Mouse (Mus musculus) limb, embryonic 11.5 days (tissue): ENCODE measurements around the gene Pxn. TPM values are rescaled to one million over a fixed set of nuclear protein-coding genes. Genes with fewer than 3 reads are reported as not detected.
A peak's percentile ranks its signal among the peaks of the same experiment; 100 is the strongest.

Experiments used
- ATAC-seq: fragments of 200-750 bp; cut with Nextera tagmentation; 2 replicates; pipeline ENCODE4 v1.8.0; 2017; ENCODE audit warnings: low read depth; ENCODE audit not compliant: insufficient number of reproducible peaks, low FRiP score, low TSS enrichment
- DNase-seq: peaks from one replicate; pipeline ENCODE4 v3.0.0-alpha.2; 2015; ENCODE audit warnings: low spot score
- H3K27ac ChIP-seq: fragments of 300-500 bp; sonication (generic); replicated peaks from 2 replicates; pipeline ENCODE4 v1.5.1; 2014; ENCODE audit warnings: low read depth, mild to moderate bottlenecking, low read length
- H3K27me3 ChIP-seq: fragments of 300-500 bp; sonication (generic); 2 replicates; pipeline ENCODE4 v1.6.1; 2014; ENCODE audit warnings: mild to moderate bottlenecking, low read length, mixed read lengths; ENCODE audit not compliant: control insufficient read depth, insufficient read depth
- H3K36me3 ChIP-seq: fragments of 300-500 bp; sonication (generic); 2 replicates; pipeline ENCODE4 v1.6.1; 2014; ENCODE audit warnings: mild to moderate bottlenecking, low read length, moderate library complexity, mixed read lengths; ENCODE audit not compliant: control insufficient read depth, insufficient read depth
- H3K4me1 ChIP-seq: fragments of 300-500 bp; sonication (generic); 2 replicates; pipeline ENCODE4 v1.6.1; 2014; ENCODE audit warnings: low read length, mixed read lengths; ENCODE audit not compliant: control insufficient read depth, insufficient read depth
- H3K4me2 ChIP-seq: fragments of 300-500 bp; sonication (generic); 2 replicates; pipeline ENCODE4 v1.6.1; 2014; ENCODE audit warnings: low read depth, mild to moderate bottlenecking, moderate library complexity; ENCODE audit not compliant: severe bottlenecking
- H3K4me3 ChIP-seq: fragments of 300-500 bp; sonication (generic); 2 replicates; pipeline ENCODE4 v1.5.1; 2014; ENCODE audit warnings: low read depth, low read length
- H3K9ac ChIP-seq: fragments of 300-500 bp; sonication (generic); 2 replicates; pipeline ENCODE4 v1.6.1; 2014; ENCODE audit warnings: mild to moderate bottlenecking, low read length
- H3K9me3 ChIP-seq: fragments of 300-500 bp; sonication (generic); 2 replicates; pipeline ENCODE4 v1.6.1; 2016; ENCODE audit warnings: low read length; ENCODE audit not compliant: control insufficient read depth
- WGBS: fragments of 180-500 bp; shearing (Covaris S2); extraction: QIAGEN DNeasy Blood & Tissue Kit; methylation state at CpG from one replicate; pipeline ENCODE4 v1.1.7; 2014; 5-methylcytosine and 5-hydroxymethylcytosine counted together
- polyA plus RNA-seq: library from polyadenylated mRNA; unstranded; fragments of >200 nt; fragmentation: Nextera tagmentation; extraction: Ambion mirVana; gene quantifications from 2 replicates; pipeline ENCODE4 v1.2.1, GENCODE M21; 2014

Gene Pxn
- polyA plus RNA-seq, 1 experiment from 2014 or later: 17.7 TPM

- no peak for ATAC-seq
These were observed 2.9 kb downstream of the Pxn start for GRCm38 (mm10) chr5:115509321-115509761.

GRCm38 (mm10) chr5:115509790-115510689 lies 3.6 kb downstream of the Pxn start:
- no peaks in the 10 kb centered on the region for H3K27me3 ChIP-seq
- no peak overlapping the region; the same call in 1 of the 2 replicates for H3K4me2 ChIP-seq
- DNase-seq (no peak), ATAC-seq (no peak)
- peaks cover 32% of the 10 kb centered on the region for H3K4me1 ChIP-seq
- no peaks in the 10 kb centered on the region for H3K36me3 ChIP-seq
- 78% methylated on average over 15 of the region's 15 CpGs for WGBS
- no peaks in the 10 kb centered on the region for H3K9me3 ChIP-seq
- no peak overlapping the region for H3K4me3 ChIP-seq
- H3K27ac ChIP-seq: peak overlapping the region; percentile 37
- no peak overlapping the region for H3K9ac ChIP-seq

More at GRCm38 (mm10) chr5:115509321-115509761, 2.9 kb downstream of the Pxn start:
- no peaks in the 10 kb centered on the region for H3K9me3 ChIP-seq
- no peak for DNase-seq
- no peak overlapping the region for H3K4me3 ChIP-seq
- H3K27ac ChIP-seq: peak overlapping the region; percentile 37
- no peak overlapping the region; the same call in 1 of the 2 replicates for H3K4me2 ChIP-seq
- 56% methylated on average over 15 of the region's 15 CpGs for WGBS
- H3K27me3 ChIP-seq: no peaks in the 10 kb centered on the region
- H3K4me1 ChIP-seq: peaks cover 25% of the 10 kb centered on the region
- H3K36me3 ChIP-seq: no peaks in the 10 kb centered on the region
- no peak overlapping the region for H3K9ac ChIP-seq

- Histone ChIP-seq H3K4me3 (no peak overlapping the region), H3K36me3 (no peaks in the 10 kb centered on the region), H3K9me3 (no peaks in the 10 kb centered on the region), H3K4me2 (no peak overlapping the region), H3K27me3 (no peaks in the 10 kb centered on the region), H3K4me1 (peaks cover 34% of the 10 kb centered on the region), H3K9ac (no peak overlapping the region), H3K27ac (no peak overlapping the region)
- no peak for ATAC-seq
- 95% methylated on average over 7 of the region's 7 CpGs for WGBS
- no peak for DNase-seq
These were observed 5.9 kb downstream of the Pxn start for GRCm38 (mm10) chr5:115512375-115512774.

GRCm38 (mm10) chr5:115513246-115513645 lies 6.8 kb downstream of the Pxn start:
- ATAC-seq (no peak), DNase-seq (no peak)
- H3K4me2 ChIP-seq: no peak overlapping the region
- no peaks in the 10 kb centered on the region for H3K27me3 ChIP-seq
- H3K9me3 ChIP-seq: no peaks in the 10 kb centered on the region
- peaks cover 25% of the 10 kb centered on the region for H3K4me1 ChIP-seq
- no peak overlapping the region for H3K4me3 ChIP-seq
- H3K9ac ChIP-seq: no peak overlapping the region
- no peaks in the 10 kb centered on the region for H3K36me3 ChIP-seq
- WGBS: 97% methylated on average over 14 of the region's 14 CpGs
- H3K27ac ChIP-seq: no peak overlapping the region

- Histone ChIP-seq H3K4me1 (peaks cover 21% of the 10 kb centered on the region), H3K4me2 (no peak overlapping the region), H3K27me3 (no peaks in the 10 kb centered on the region), H3K27ac (no peak overlapping the region), H3K9ac (no peak overlapping the region), H3K4me3 (no peak overlapping the region), H3K9me3 (no peaks in the 10 kb centered on the region), H3K36me3 (no peaks in the 10 kb centered on the region)
- no peak for ATAC-seq
- DNase-seq: no peak
- 94% methylated on average over 16 of the region's 16 CpGs for WGBS
These were observed 7.2 kb downstream of the Pxn start for GRCm38 (mm10) chr5:115513721-115514120.

GRCm38 (mm10) chr5:115514346-115514745 lies 7.9 kb downstream of the Pxn start:
- WGBS: 79% methylated on average over 6 of the region's 6 CpGs
- ATAC-seq (no peak), DNase-seq (no peak)
- Histone ChIP-seq H3K27me3 (no peaks in the 10 kb centered on the region), H3K27ac (peak overlapping the region; percentile 76), H3K4me2 (no peak overlapping the region), H3K9me3 (no peaks in the 10 kb centered on the region), H3K36me3 (no peaks in the 10 kb centered on the region), H3K9ac (no peak overlapping the region), H3K4me3 (no peak overlapping the region), H3K4me1 (peaks cover 17% of the 10 kb centered on the region)

GRCm38 (mm10) chr5:115514896-115515587 lies 8.6 kb downstream of the Pxn start:
- no peak overlapping the region for H3K4me3 ChIP-seq
- H3K9me3 ChIP-seq: no peaks in the 10 kb centered on the region
- H3K27ac ChIP-seq: peak overlapping the region; percentile 76
- no peak overlapping the region for H3K9ac ChIP-seq
- no peaks in the 10 kb centered on the region for H3K27me3 ChIP-seq
- WGBS: 37% methylated on average over 20 of the region's 20 CpGs
- H3K4me2 ChIP-seq: peak overlapping the region; percentile 0; the same call in 1 of the 2 replicates
- H3K4me1 ChIP-seq: peaks cover 19% of the 10 kb centered on the region
- DNase-seq: no peak
- H3K36me3 ChIP-seq: no peaks in the 10 kb centered on the region
- peak; percentile 76 for ATAC-seq

- ATAC-seq: no peak
- peak overlapping the region; percentile 39; the same call in 1 of the 2 replicates for H3K27ac ChIP-seq
- no peaks in the 10 kb centered on the region for H3K36me3 ChIP-seq
- peaks cover 28% of the 10 kb centered on the region for H3K4me1 ChIP-seq
- no peak overlapping the region for H3K9ac ChIP-seq
- no peaks in the 10 kb centered on the region for H3K27me3 ChIP-seq
- whole genome bisulfite sequencing: 90% methylated on average over 32 of the region's 32 CpGs
- no peak overlapping the region for H3K4me2 ChIP-seq
- H3K9me3 ChIP-seq: no peaks in the 10 kb centered on the region
- DNase-seq: no peak
- no peak overlapping the region for H3K4me3 ChIP-seq
These were observed 9.8 kb downstream of the Pxn start for GRCm38 (mm10) chr5:115516081-115516907.
